13 mouse cellular contexts compared by ENCODE assay signal in genomic region chr1:80224839-80225412, GRCm38 (mm10). TPM values are rescaled to one million over a fixed set of nuclear protein-coding genes. Genes with fewer than 3 reads are reported as not detected.
DNase-seq lines count a peak whose midpoint lies in the region; ATAC-seq and TF ChIP-seq lines count a peak whose summit lies in the region.
"Had no signal": no experiment of that assay in that cellular context is flagged by ENCODE, and none has a peak within 500 bp of the region (broad histone marks: within the 10 kb centered on the region; RNA-seq: fewer than 3 reads in every experiment).

No protein-coding gene starts in this region.

- no peak for TF ChIP-seq EP300 in heart, adult 2 months (IDR thresholded peaks at IDR 0.05; ENCODE audit: insufficient read depth, low read depth, low read length)

- no peak for TF ChIP-seq CTCF in heart, adult 2 months (IDR thresholded peaks at IDR 0.05)

- no peak overlapping the region for H3K9ac ChIP-seq in heart, adult 2 months (ENCODE audit: low read depth, low read length)
- no peak overlapping the region for H3K9ac ChIP-seq in heart, embryonic 12.5 days

- TF ChIP-seq POLR2A in heart, adult 2 months (IDR thresholded peaks at IDR 0.05; ENCODE audit: insufficient read depth, low read depth, low read length) = no peak

- no peaks in the 10 kb centered on the region for H3K27me3 ChIP-seq in heart, adult 2 months (ENCODE audit: control insufficient read depth, insufficient read depth, low read length)
- no peaks in the 10 kb centered on the region for H3K27me3 ChIP-seq in heart, embryonic 12.5 days (replicated peaks)

- 31% methylated on average over 3 of the region's 3 CpGs for WGBS in heart, adult 2 months
- WGBS in heart, embryonic 12.5 days = 38% methylated on average over 3 of the region's 3 CpGs

- DNase-seq in heart, adult 2 months = peak in 1 of 2 experiments; percentile 40
- peak; percentile 10 for DNase-seq in left cerebral cortex, postnatal 4 days
- DNase-seq in left cerebral cortex, adult 11 months (ENCODE audit: low spot score) = no peak
- peak; percentile 45 for DNase-seq in fibroblast of lung, adult 2 months (ENCODE audit: low read depth)
- peak; percentile 13 to 21 for DNase-seq in thymus, adult 18-20 months
- no peak for DNase-seq in urinary bladder, postnatal 14 days (ENCODE audit: low spot score)
- DNase-seq in ovary, adult 18-20 months (ENCODE audit: low spot score) = no peak
- DNase-seq: cerebellum, adult 11-12 months; kidney, adult 9 months; right cerebral cortex, postnatal 25 days had no signal

- 0 out of 2 replicates have a peak overlapping the region, but pooled peaks have one; percentile 9 for H3K27ac ChIP-seq in heart, adult 2 months
- no peak overlapping the region for H3K27ac ChIP-seq in heart, embryonic 12.5 days (ENCODE audit: poor library complexity, severe bottlenecking)

- H3K9me3 ChIP-seq in heart, embryonic 12.5 days (replicated peaks) = no peaks in the 10 kb centered on the region

- no peak overlapping the region for H3K4me3 ChIP-seq in heart, adult 2 months
- no peak overlapping the region for H3K4me3 ChIP-seq in heart, embryonic 12.5 days

- no peaks in the 10 kb centered on the region for H3K36me3 ChIP-seq in heart, adult 2 months (ENCODE audit: control insufficient read depth, insufficient read depth, low read length)
- H3K36me3 ChIP-seq in heart, embryonic 12.5 days = no peaks in the 10 kb centered on the region

- H3K4me1 ChIP-seq in heart, adult 2 months (ENCODE audit: control insufficient read depth, insufficient read depth, low read length) = peaks cover 6% of the 10 kb centered on the region; the same call in 1 of the 2 replicates
- peaks cover 5% of the 10 kb centered on the region; the same call in 1 of the 2 replicates for H3K4me1 ChIP-seq in heart, embryonic 12.5 days (replicated peaks)

- no peak overlapping the region for H3K4me2 ChIP-seq in heart, embryonic 12.5 days
- H3K4me2 ChIP-seq: liver, embryonic 11.5 days had no signal

- no peak for ATAC-seq in heart, embryonic 12.5 days (ENCODE audit: insufficient number of reproducible peaks, low FRiP score)
- ATAC-seq: activated CD4-positive, CD25-positive, alpha-beta regulatory T cell, adult 4 months had no signal

- intact Hi-C loops in heart, adult 2 months (cut with DNase I) = no loop called here
- intact Hi-C loops in left cerebral cortex, postnatal 4 days (cut with DNase I) = loop anchor here (10.0 kb wide), 1 partner anchor 1150 kb away; no protein-coding TSS in a partner anchor

- H3K79me2 ChIP-seq in heart, adult 2 months (replicated peaks; ENCODE audit: control insufficient read depth, insufficient read depth, low read length) = no peaks in the 10 kb centered on the region

RNA-seq across cellular contexts. Expression of gene Fam124b, which starts 6.7 kb away (rescaled TPM):
- total RNA-seq in heart, adult 2 months (2021) = 1 to 10 TPM in 1 of 2 experiments, under 1 TPM in 1; 0.78 to 2.9 TPM
- polyA plus RNA-seq in heart, adult 2 months (2012; rRNA removed) = 0.68 and 1.4 TPM in 2 replicates
- polyA plus RNA-seq in heart, embryonic 12.5 days (2016; fragmentation: Nextera tagmentation; extraction: Ambion mirVana) = 0.11 and 0.31 TPM in 2 replicates
- 1 to 10 TPM; 1.5 to 1.8 TPM for total RNA-seq in left cerebral cortex, postnatal 4 days (2021)
- polyA plus RNA-seq: liver, embryonic 11.5 days had no signal

Comparison
In these comparisons a context has a peak if more than half of its experiments do, and no peak if none do; other contexts are left out.
1. DNase-seq: peak in left cerebral cortex, postnatal 4 days (single experiment), fibroblast of lung, adult 2 months (single experiment) and thymus, adult 18-20 months (2 of 2); none in left cerebral cortex, adult 11 months (single experiment), urinary bladder, postnatal 14 days (single experiment) and ovary, adult 18-20 months (single experiment).